Mouse (Mus musculus): ENCODE data around the gene Lix1l.

- TF ChIP-seq CTCF (IDR thresholded peaks at IDR 0.05; ENCODE audit: borderline replicate concordance, extremely low read depth, insufficient read depth, insufficient read length) (no peak), POLR2A (IDR thresholded peaks at IDR 0.05; ENCODE audit: borderline replicate concordance, extremely low read depth, insufficient read depth, insufficient read length, poor library complexity, severe bottlenecking) (no peak)
These were observed 47.3 kb upstream of the Lix1l start for GRCm38 (mm10) chr3:96553601-96554000.
